Mouse (Mus musculus): ENCODE results near the gene Cutc. TPM values are rescaled to one million over a fixed set of nuclear protein-coding genes. Genes with fewer than 3 reads are reported as not detected.

The Cutc gene
- polyA plus RNA-seq, 1 experiment: 26.1 TPM

GRCm38 (mm10) chr19:43730037-43730428, 22.8 kb upstream of the Cutc start:
- Histone ChIP-seq H3K27ac (ENCODE audit: control insufficient read depth, insufficient read depth, low read depth, low read length) (no peak overlapping the region), H3K27me3 (ENCODE audit: control insufficient read depth, insufficient read depth, low read length) (no peaks in the 10 kb centered on the region), H3K36me3 (ENCODE audit: control insufficient read depth, insufficient read depth, low read length) (no peaks in the 10 kb centered on the region), H3K4me3 (ENCODE audit: control insufficient read depth, low read depth, low read length) (peak overlapping the region; percentile 48), H3K4me1 (ENCODE audit: control insufficient read depth, insufficient read depth, low read length) (no peaks in the 10 kb centered on the region)
- TF ChIP-seq CTCF (IDR thresholded peaks at IDR 0.05; ENCODE audit: control insufficient read depth, insufficient read depth, insufficient replicate concordance, low read depth, low read length) (no peak), POLR2A (IDR thresholded peaks at IDR 0.05; ENCODE audit: control insufficient read depth, low read depth, low read length) (no peak)

- H3K36me3 ChIP-seq (ENCODE audit: control insufficient read depth, insufficient read depth, low read length): no peaks in the 10 kb centered on the region
Measured at GRCm38 (mm10) chr19:43731157-43731556, 21.6 kb upstream of the Cutc start.

GRCm38 (mm10) chr19:43738409-43738808, 14.4 kb upstream of the Cutc start:
- H3K4me1 ChIP-seq (ENCODE audit: control insufficient read depth, insufficient read depth, low read length): no peaks in the 10 kb centered on the region
- no peak overlapping the region for H3K27ac ChIP-seq (ENCODE audit: control insufficient read depth, insufficient read depth, low read depth, low read length)
- no peak for TF ChIP-seq POLR2A (IDR thresholded peaks at IDR 0.05; ENCODE audit: control insufficient read depth, low read depth, low read length)
- TF ChIP-seq CTCF (IDR thresholded peaks at IDR 0.05; ENCODE audit: control insufficient read depth, insufficient read depth, insufficient replicate concordance, low read depth, low read length): no peak
- no peaks in the 10 kb centered on the region for H3K36me3 ChIP-seq (ENCODE audit: control insufficient read depth, insufficient read depth, low read length)
- no peaks in the 10 kb centered on the region for H3K27me3 ChIP-seq (ENCODE audit: control insufficient read depth, insufficient read depth, low read length)
- H3K4me3 ChIP-seq (ENCODE audit: control insufficient read depth, low read depth, low read length): no peak overlapping the region

More at GRCm38 (mm10) chr19:43731157-43731556, 21.6 kb upstream of the Cutc start:
- TF ChIP-seq CTCF (IDR thresholded peaks at IDR 0.05; ENCODE audit: control insufficient read depth, insufficient read depth, insufficient replicate concordance, low read depth, low read length) (no peak), POLR2A (IDR thresholded peaks at IDR 0.05; ENCODE audit: control insufficient read depth, low read depth, low read length) (no peak)
- no peaks in the 10 kb centered on the region for H3K27me3 ChIP-seq (ENCODE audit: control insufficient read depth, insufficient read depth, low read length)
- no peaks in the 10 kb centered on the region for H3K4me1 ChIP-seq (ENCODE audit: control insufficient read depth, insufficient read depth, low read length)
- no peak overlapping the region for H3K27ac ChIP-seq (ENCODE audit: control insufficient read depth, insufficient read depth, low read depth, low read length)
- H3K4me3 ChIP-seq (ENCODE audit: control insufficient read depth, low read depth, low read length): no peak overlapping the region

- no peak overlapping the region for H3K4me3 ChIP-seq (ENCODE audit: control insufficient read depth, low read depth, low read length)
- no peaks in the 10 kb centered on the region for H3K36me3 ChIP-seq (ENCODE audit: control insufficient read depth, insufficient read depth, low read length)
- no peak overlapping the region for H3K27ac ChIP-seq (ENCODE audit: control insufficient read depth, insufficient read depth, low read depth, low read length)
- no peak for TF ChIP-seq POLR2A (IDR thresholded peaks at IDR 0.05; ENCODE audit: control insufficient read depth, low read depth, low read length)
- no peak for TF ChIP-seq CTCF (IDR thresholded peaks at IDR 0.05; ENCODE audit: control insufficient read depth, insufficient read depth, insufficient replicate concordance, low read depth, low read length)
- no peaks in the 10 kb centered on the region for H3K4me1 ChIP-seq (ENCODE audit: control insufficient read depth, insufficient read depth, low read length)
- no peaks in the 10 kb centered on the region for H3K27me3 ChIP-seq (ENCODE audit: control insufficient read depth, insufficient read depth, low read length)
Measured at GRCm38 (mm10) chr19:43743401-43743800, 9.4 kb upstream of the Cutc start.

GRCm38 (mm10) chr19:43745740-43746139, 7.1 kb upstream of the Cutc start:
- H3K36me3 ChIP-seq (ENCODE audit: control insufficient read depth, insufficient read depth, low read length): no peaks in the 10 kb centered on the region
- no peaks in the 10 kb centered on the region for H3K4me1 ChIP-seq (ENCODE audit: control insufficient read depth, insufficient read depth, low read length)
- TF ChIP-seq POLR2A (IDR thresholded peaks at IDR 0.05; ENCODE audit: control insufficient read depth, low read depth, low read length): no peak
- TF ChIP-seq CTCF (IDR thresholded peaks at IDR 0.05; ENCODE audit: control insufficient read depth, insufficient read depth, insufficient replicate concordance, low read depth, low read length): no peak
- no peak overlapping the region for H3K4me3 ChIP-seq (ENCODE audit: control insufficient read depth, low read depth, low read length)
- H3K27ac ChIP-seq (ENCODE audit: control insufficient read depth, insufficient read depth, low read depth, low read length): no peak overlapping the region
- H3K27me3 ChIP-seq (ENCODE audit: control insufficient read depth, insufficient read depth, low read length): no peaks in the 10 kb centered on the region

- Histone ChIP-seq H3K4me1 (ENCODE audit: control insufficient read depth, insufficient read depth, low read length) (no peaks in the 10 kb centered on the region), H3K27ac (ENCODE audit: control insufficient read depth, insufficient read depth, low read depth, low read length) (no peak overlapping the region), H3K36me3 (ENCODE audit: control insufficient read depth, insufficient read depth, low read length) (no peaks in the 10 kb centered on the region), H3K4me3 (ENCODE audit: control insufficient read depth, low read depth, low read length) (no peak overlapping the region), H3K27me3 (ENCODE audit: control insufficient read depth, insufficient read depth, low read length) (no peaks in the 10 kb centered on the region)
- no peak for TF ChIP-seq POLR2A (IDR thresholded peaks at IDR 0.05; ENCODE audit: control insufficient read depth, low read depth, low read length)
Measured at GRCm38 (mm10) chr19:43747877-43748276, 4.9 kb upstream of the Cutc start.

- Histone ChIP-seq H3K4me3 (ENCODE audit: control insufficient read depth, low read depth, low read length) (no peak overlapping the region), H3K36me3 (ENCODE audit: control insufficient read depth, insufficient read depth, low read length) (no peaks in the 10 kb centered on the region)
Measured at GRCm38 (mm10) chr19:43750008-43750407, 2.8 kb upstream of the Cutc start.

More at GRCm38 (mm10) chr19:43750008-43750407, 2.8 kb upstream of the Cutc start:
- no peak for TF ChIP-seq POLR2A (IDR thresholded peaks at IDR 0.05; ENCODE audit: control insufficient read depth, low read depth, low read length)
- TF ChIP-seq CTCF (IDR thresholded peaks at IDR 0.05; ENCODE audit: control insufficient read depth, insufficient read depth, insufficient replicate concordance, low read depth, low read length): no peak
- Histone ChIP-seq H3K27me3 (ENCODE audit: control insufficient read depth, insufficient read depth, low read length) (no peaks in the 10 kb centered on the region), H3K4me1 (ENCODE audit: control insufficient read depth, insufficient read depth, low read length) (no peaks in the 10 kb centered on the region; the same call in 1 of the 2 replicates), H3K27ac (ENCODE audit: control insufficient read depth, insufficient read depth, low read depth, low read length) (no peak overlapping the region)
